Mouse (Mus musculus) myocyte (in vitro differentiated cells): Measurements from ENCODE around the gene Cbs. TPM values are rescaled to one million over a fixed set of nuclear protein-coding genes. Genes with fewer than 3 reads are reported as not detected.
"Not testable (repeated sequence)": the region's sequence is repeated elsewhere in the genome, so short reads cannot be mapped to it uniquely, and the experiment has no call there.

ENCODE experiments used
- H3K27me3 ChIP-seq: one replicate; pipeline ENCODE4 v1.6.1; 2011; ENCODE audit not compliant: control insufficient read depth, insufficient read depth, insufficient read length
- H3K36me3 ChIP-seq: one replicate; pipeline ENCODE4 v1.6.1; 2011; ENCODE audit not compliant: control insufficient read depth, insufficient read depth
- H3K4me2 ChIP-seq: one replicate; pipeline ENCODE4 v1.6.1; 2011; ENCODE audit warnings: low read depth, control low read depth
- H3K4me3 ChIP-seq: one replicate; pipeline ENCODE4 v1.5.1; 2011; ENCODE audit warnings: mild to moderate bottlenecking, control low read depth, moderate library complexity
- H3K79me2 ChIP-seq: one replicate; pipeline ENCODE4 v1.6.1; 2011; ENCODE audit not compliant: control insufficient read depth, insufficient read depth
- H3ac ChIP-seq: one replicate; pipeline ENCODE4 v1.6.1; 2011; ENCODE audit not compliant: control insufficient read depth, insufficient read length
- CEBPB ChIP-seq: IDR thresholded peaks from 2 replicates; pipeline ENCODE4 v1.6.1; 2011; ENCODE audit warnings: mild to moderate bottlenecking, moderate library complexity; ENCODE audit not compliant: poor library complexity, insufficient read depth, severe bottlenecking
- E2F4 ChIP-seq: IDR thresholded peaks from one replicate; pipeline ENCODE4 v1.6.1; 2011; ENCODE audit warnings: mild to moderate bottlenecking, control low read depth, moderate library complexity; ENCODE audit not compliant: insufficient read depth
- MAX ChIP-seq: IDR thresholded peaks from one replicate; pipeline ENCODE4 v1.6.1; 2011; ENCODE audit warnings: low read depth, mild to moderate bottlenecking, control low read depth
- MYOD1 ChIP-seq, 3 experiments: IDR thresholded peaks; one replicate each; pipeline ENCODE4 v1.6.1; 2011; ENCODE audit warnings: control low read depth in 2 of 3, low read depth in 2 of 3, mild to moderate bottlenecking in 2 of 3, moderate library complexity in 1 of 3; ENCODE audit not compliant: insufficient read length in 2 of 3, control insufficient read depth in 1 of 3
- MYOG ChIP-seq, 3 experiments: IDR thresholded peaks; one replicate each; pipeline ENCODE4 v1.6.1; 2011; ENCODE audit warnings: control low read depth in 2 of 3, low read depth in 2 of 3, mild to moderate bottlenecking in 2 of 3; ENCODE audit not compliant: insufficient read length in 2 of 3, control insufficient read depth in 1 of 3, insufficient read depth in 1 of 3
- POLR2A ChIP-seq: IDR thresholded peaks from one replicate; pipeline ENCODE4 v1.6.1; 2011; ENCODE audit warnings: low read depth, mild to moderate bottlenecking, control low read depth, moderate library complexity; ENCODE audit not compliant: insufficient read length
- POLR2AphosphoS2 ChIP-seq: IDR thresholded peaks from one replicate; pipeline ENCODE4 v1.6.1; 2011; ENCODE audit warnings: low read depth, control low read depth; ENCODE audit not compliant: insufficient read length
- REST ChIP-seq: IDR thresholded peaks from one replicate; pipeline ENCODE4 v1.6.1; 2011; ENCODE audit warnings: mild to moderate bottlenecking, control low read depth, moderate library complexity; ENCODE audit not compliant: insufficient read depth, insufficient read length
- SRF ChIP-seq: IDR thresholded peaks from one replicate; pipeline ENCODE4 v1.6.1; 2011; ENCODE audit warnings: low read depth; ENCODE audit not compliant: control insufficient read depth, insufficient read length
- TCF12 ChIP-seq: IDR thresholded peaks from one replicate; pipeline ENCODE4 v1.6.1; 2011; ENCODE audit warnings: mild to moderate bottlenecking, control low read depth; ENCODE audit not compliant: poor library complexity, insufficient read depth, severe bottlenecking
- TCF3 ChIP-seq: IDR thresholded peaks from one replicate; pipeline ENCODE4 v1.6.1; 2011; ENCODE audit warnings: low read depth, control low read depth; ENCODE audit not compliant: insufficient read length
- USF1 ChIP-seq: IDR thresholded peaks from one replicate; pipeline ENCODE4 v1.6.1; 2011; ENCODE audit warnings: low read depth, mild to moderate bottlenecking, control low read depth, moderate library complexity
- polyA plus RNA-seq: library from polyadenylated mRNA; unstranded; fragments of >200 nt; fragmentation: generic; extraction: Trizol; gene quantifications from one replicate; pipeline ENCODE4 v1.2.1, GENCODE M21; 2012; ENCODE audit warnings: missing spikeins

Gene Cbs
- polyA plus RNA-seq, 1 experiment, result 0.06 TPM

GRCm38 (mm10) chr17:31627961-31628360 lies 9.1 kb downstream of the Cbs start:
- Histone ChIP-seq H3K4me3 (no peak overlapping the region), H3ac (no peak overlapping the region), H3K36me3 (no peaks in the 10 kb centered on the region), H3K27me3 (peaks cover 17% of the 10 kb centered on the region), H3K79me2 (no peaks in the 10 kb centered on the region), H3K4me2 (no peak overlapping the region)
- no peak for TF ChIP-seq POLR2AphosphoS2
- no peak for TF ChIP-seq POLR2A
- no peak for TF ChIP-seq TCF3
- TF ChIP-seq MYOD1 (IDR thresholded peaks at IDR 0.05; ENCODE audit: control insufficient read depth in 1 of 3, insufficient read length in 2 of 3, low read depth in 2 of 3), result no peak
- no peak for TF ChIP-seq E2F4
- TF ChIP-seq SRF, result no peak
- no peak for TF ChIP-seq MYOG (IDR thresholded peaks at IDR 0.05; ENCODE audit: control insufficient read depth in 1 of 3, insufficient read depth in 1 of 3, insufficient read length in 2 of 3, low read depth in 2 of 3)
- TF ChIP-seq MAX, result no peak
- no peak for TF ChIP-seq REST
- no peak for TF ChIP-seq TCF12
- TF ChIP-seq USF1, result no peak
- no peak for TF ChIP-seq CEBPB

- TF ChIP-seq USF1 (no peak), E2F4 (no peak)
These were observed 13.9 kb downstream of the Cbs start for GRCm38 (mm10) chr17:31623101-31623500.

DNA sequence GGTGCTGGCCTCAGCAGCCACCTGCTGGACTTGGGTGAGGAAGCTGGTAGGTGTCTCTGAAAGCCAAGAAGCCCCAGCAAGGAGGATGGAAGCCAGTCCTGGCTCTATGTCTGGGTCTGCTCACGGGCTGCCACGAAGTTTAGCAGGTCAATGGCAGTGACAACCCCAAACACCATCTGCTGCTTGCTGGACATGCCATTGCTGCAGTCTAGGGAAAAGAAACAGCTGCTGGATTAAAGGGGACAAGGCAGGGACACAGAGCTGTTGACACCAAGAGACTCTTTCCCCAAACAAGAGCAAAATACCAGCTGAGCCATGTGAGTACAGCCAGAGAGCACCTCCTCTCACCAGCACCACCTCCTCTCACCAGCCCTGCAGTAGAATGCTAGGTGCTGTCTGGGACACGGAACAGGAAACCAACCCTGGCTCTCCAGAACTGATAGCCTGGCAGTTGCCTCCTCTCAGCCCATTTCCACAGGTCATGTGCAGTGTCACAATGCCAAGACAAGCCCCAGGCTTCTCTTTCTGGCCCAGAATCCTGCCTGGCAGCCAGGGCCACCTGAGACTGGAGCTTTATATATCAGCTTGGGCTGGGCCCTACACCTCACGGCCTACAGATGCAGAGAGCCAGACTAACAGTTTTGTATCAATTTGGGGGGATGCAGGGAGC lies 23.8 kb downstream of the Cbs start:
- H3K4me3 ChIP-seq, result no peak overlapping the region
- no peak overlapping the region for H3K4me2 ChIP-seq
- H3K27me3 ChIP-seq, result peaks cover 19% of the 10 kb centered on the region
- no peaks in the 10 kb centered on the region for H3K79me2 ChIP-seq
- TF ChIP-seq POLR2A, result no peak
- no peak for TF ChIP-seq SRF
- TF ChIP-seq MYOD1 (IDR thresholded peaks at IDR 0.05; ENCODE audit: control insufficient read depth in 1 of 3, insufficient read length in 2 of 3, low read depth in 2 of 3), result peak in 1 of 3 experiments; percentile 29
- peak in 2 of 3 experiments; percentile 36 to 59 for TF ChIP-seq MYOG (IDR thresholded peaks at IDR 0.05; ENCODE audit: control insufficient read depth in 1 of 3, insufficient read depth in 1 of 3, insufficient read length in 2 of 3, low read depth in 2 of 3)
- no peak for TF ChIP-seq E2F4
- TF ChIP-seq CEBPB, result no peak
- no peak for TF ChIP-seq TCF12
- no peak for TF ChIP-seq REST
- H3ac ChIP-seq, result no peak overlapping the region
- no peaks in the 10 kb centered on the region for H3K36me3 ChIP-seq

More at GRCm38 (mm10) chr17:31623101-31623500, 13.9 kb downstream of the Cbs start:
- H3K27me3 ChIP-seq, result peaks cover 46% of the 10 kb centered on the region
- H3K36me3 ChIP-seq, result no peaks in the 10 kb centered on the region
- H3K79me2 ChIP-seq, result no peaks in the 10 kb centered on the region
- H3K4me3 ChIP-seq, result no peak overlapping the region
- H3K4me2 ChIP-seq, result no peak overlapping the region
- no peak overlapping the region for H3ac ChIP-seq

- Histone ChIP-seq H3K4me2 (no peak overlapping the region), H3K4me3 (no peak overlapping the region), H3K27me3 (no peaks in the 10 kb centered on the region), H3K79me2 (no peaks in the 10 kb centered on the region), H3ac (no peak overlapping the region), H3K36me3 (no peaks in the 10 kb centered on the region)
- TF ChIP-seq MYOG (IDR thresholded peaks at IDR 0.05; ENCODE audit: control insufficient read depth in 1 of 3, insufficient read depth in 1 of 3, insufficient read length in 2 of 3, low read depth in 2 of 3) (no peak), MAX (no peak), MYOD1 (IDR thresholded peaks at IDR 0.05; ENCODE audit: control insufficient read depth in 1 of 3, insufficient read length in 2 of 3, low read depth in 2 of 3) (no peak), TCF12 (no peak), POLR2A (no peak), REST (no peak)
These were observed 27.1 kb downstream of the Cbs start for GRCm38 (mm10) chr17:31609895-31610294.

DNA sequence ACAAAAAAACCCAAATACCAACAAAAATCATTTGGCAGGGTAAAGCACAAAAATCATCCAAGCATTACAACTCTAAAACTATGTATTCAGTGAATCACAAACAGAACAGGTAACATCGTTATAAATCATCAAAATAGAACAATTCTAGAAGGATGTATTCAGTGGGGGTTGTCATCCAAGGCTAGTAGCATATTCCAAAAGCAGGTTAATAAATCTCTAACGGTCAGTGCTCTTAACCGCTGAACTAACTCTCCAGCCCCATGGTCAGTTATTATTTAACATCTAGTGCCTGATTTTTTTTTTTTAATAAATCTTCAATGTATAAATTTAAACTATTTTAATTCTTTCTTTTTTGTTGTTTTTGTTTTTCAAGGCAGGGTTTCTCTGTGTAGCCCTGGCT lies 27.9 kb downstream of the Cbs start:
- H3ac ChIP-seq, H3K4me3 ChIP-seq, H3K79me2 ChIP-seq, H3K36me3 ChIP-seq, H3K27me3 ChIP-seq, H3K4me2 ChIP-seq: not testable (repeated sequence)
